Mouse (Mus musculus) liver, adult 2 months (tissue): ENCODE measurements at regions not wholly inside any gene's neighbourhood (a gene's known extent, or its start where the extent isn't known, plus 50 kb on each side); places are given as distances from the start of the nearest gene placed in this dataset.

Experiments used
- DNase-seq: peaks from one replicate; pipeline ENCODE4 v3.0.0-alpha.2; 2011; ENCODE audit warnings: low read depth, low spot score; ENCODE audit errors: extremely low read depth
- H3K27ac ChIP-seq: fragments of 200-500 bp; replicated peaks from 2 replicates; pipeline ENCODE4 v1.5.1; 2012; ENCODE audit warnings: low read depth, mild to moderate bottlenecking, control low read depth, inconsistent platforms, low read length; ENCODE audit not compliant: insufficient read depth
- H3K27me3 ChIP-seq: fragments of 200-500 bp; 2 replicates; pipeline ENCODE4 v1.6.1; 2012; ENCODE audit warnings: mild to moderate bottlenecking, moderate library complexity, low read length, inconsistent platforms; ENCODE audit not compliant: control insufficient read depth, insufficient read depth
- H3K36me3 ChIP-seq: fragments of 200-500 bp; 2 replicates; pipeline ENCODE4 v1.6.1; 2012; ENCODE audit warnings: low read length, inconsistent platforms; ENCODE audit not compliant: control insufficient read depth, insufficient read depth
- H3K4me1 ChIP-seq: fragments of 200-500 bp; 2 replicates; pipeline ENCODE4 v1.6.1; 2011; ENCODE audit warnings: low read length; ENCODE audit not compliant: control insufficient read depth, insufficient read depth
- H3K4me3 ChIP-seq: fragments of 200-500 bp; 2 replicates; pipeline ENCODE4 v1.5.1; 2011; ENCODE audit warnings: low read depth, mild to moderate bottlenecking, control low read depth, low read length, moderate library complexity; ENCODE audit not compliant: insufficient read depth
- H3K79me2 ChIP-seq: fragments of 200-500 bp; 2 replicates; pipeline ENCODE4 v1.6.1; 2012; ENCODE audit warnings: inconsistent platforms, mild to moderate bottlenecking, low read length, moderate library complexity; ENCODE audit not compliant: control insufficient read depth, insufficient read depth
- H3K9ac ChIP-seq: fragments of 200-500 bp; 2 replicates; pipeline ENCODE4 v1.6.1; 2012; ENCODE audit warnings: low read depth, mild to moderate bottlenecking, control low read depth, inconsistent platforms, low read length
- CTCF ChIP-seq: fragments of 200-500 bp; IDR thresholded peaks from 2 replicates; pipeline ENCODE4 v1.5.1; 2011; ENCODE audit warnings: low read depth, low read length, control low read depth
- POLR2A ChIP-seq: fragments of 200-500 bp; IDR thresholded peaks from 2 replicates; pipeline ENCODE4 v1.6.1; 2011; ENCODE audit warnings: low read length, control low read depth; ENCODE audit not compliant: insufficient read depth; ENCODE audit errors: extremely low read depth
- WGBS: fragments of 180-500 bp; shearing (Covaris S2); methylation state at CpG from one replicate; pipeline ENCODE4 v1.1.7; 2018; 5-methylcytosine and 5-hydroxymethylcytosine counted together

GRCm38 (mm10) chr14:76828453-76829160, 208.0 kb upstream of the Ccdc122 start:
- no peaks in the 10 kb centered on the region for H3K79me2 ChIP-seq
- peaks cover 23% of the 10 kb centered on the region for H3K4me1 ChIP-seq
- H3K4me3 ChIP-seq: no peak overlapping the region
- no peaks in the 10 kb centered on the region for H3K27me3 ChIP-seq
- no peak overlapping the region for H3K9ac ChIP-seq
- WGBS: 32% methylated on average over 10 of the region's 10 CpGs
- TF ChIP-seq POLR2A (no peak), CTCF (no peak)
- no peaks in the 10 kb centered on the region for H3K36me3 ChIP-seq
- peak; percentile 100 for DNase-seq
- peak overlapping the region; percentile 53 for H3K27ac ChIP-seq

GRCm38 (mm10) chr14:76824066-76824465, 212.5 kb upstream of the Ccdc122 start:
- no peak overlapping the region for H3K27ac ChIP-seq
- no peak for DNase-seq
- TF ChIP-seq POLR2A: no peak
- no peak for TF ChIP-seq CTCF
- H3K4me1 ChIP-seq: peaks cover 31% of the 10 kb centered on the region
- no peak overlapping the region for H3K4me3 ChIP-seq
- H3K27me3 ChIP-seq: no peaks in the 10 kb centered on the region
- H3K9ac ChIP-seq: no peak overlapping the region
- no peaks in the 10 kb centered on the region for H3K36me3 ChIP-seq
- 98% methylated on average over 3 of the region's 3 CpGs for WGBS
- no peaks in the 10 kb centered on the region for H3K79me2 ChIP-seq

- WGBS: 24% methylated on average over 9 of the region's 9 CpGs
These were observed 213.7 kb upstream of the Ccdc122 start for GRCm38 (mm10) chr14:76822766-76823325.

GRCm38 (mm10) chr14:76821892-76822291, 214.7 kb upstream of the Ccdc122 start:
- peak; percentile 78 for DNase-seq
- Histone ChIP-seq H3K4me1 (peaks cover 32% of the 10 kb centered on the region), H3K36me3 (no peaks in the 10 kb centered on the region), H3K27me3 (no peaks in the 10 kb centered on the region), H3K79me2 (no peaks in the 10 kb centered on the region), H3K27ac (no peak overlapping the region; the same call in none of the 2 replicates), H3K4me3 (no peak overlapping the region), H3K9ac (no peak overlapping the region)
- TF ChIP-seq POLR2A: no peak
- TF ChIP-seq CTCF: no peak
- WGBS: 55% methylated on average over 8 of the region's 8 CpGs

More at GRCm38 (mm10) chr14:76822766-76823325, 213.7 kb upstream of the Ccdc122 start:
- Histone ChIP-seq H3K4me1 (peaks cover 33% of the 10 kb centered on the region), H3K79me2 (no peaks in the 10 kb centered on the region), H3K9ac (no peak overlapping the region), H3K27ac (peak overlapping the region; percentile 63), H3K36me3 (no peaks in the 10 kb centered on the region), H3K27me3 (no peaks in the 10 kb centered on the region), H3K4me3 (no peak overlapping the region)
- TF ChIP-seq CTCF (no peak), POLR2A (no peak)
- DNase-seq: peak; percentile 96

- no peaks in the 10 kb centered on the region for H3K36me3 ChIP-seq
- 94% methylated on average over 7 of the region's 7 CpGs for WGBS
- no peak for DNase-seq
- TF ChIP-seq POLR2A (no peak), CTCF (no peak)
- no peaks in the 10 kb centered on the region for H3K27me3 ChIP-seq
- H3K79me2 ChIP-seq: no peaks in the 10 kb centered on the region
- peaks cover 32% of the 10 kb centered on the region for H3K4me1 ChIP-seq
- H3K9ac ChIP-seq: no peak overlapping the region
- H3K4me3 ChIP-seq: no peak overlapping the region
- no peak overlapping the region for H3K27ac ChIP-seq
These were observed 215.1 kb upstream of the Ccdc122 start for GRCm38 (mm10) chr14:76821484-76821883.

- peaks cover 32% of the 10 kb centered on the region for H3K4me1 ChIP-seq
- 94% methylated on average over 6 of the region's 6 CpGs for WGBS
- H3K36me3 ChIP-seq: no peaks in the 10 kb centered on the region
- DNase-seq: no peak
- H3K79me2 ChIP-seq: no peaks in the 10 kb centered on the region
- H3K4me3 ChIP-seq: no peak overlapping the region
- TF ChIP-seq POLR2A (no peak), CTCF (no peak)
- H3K9ac ChIP-seq: no peak overlapping the region
- no peak overlapping the region for H3K27ac ChIP-seq
- H3K27me3 ChIP-seq: no peaks in the 10 kb centered on the region
These were observed 215.6 kb upstream of the Ccdc122 start for GRCm38 (mm10) chr14:76820989-76821388.
